Mouse (Mus musculus): ENCODE measurements around the gene Mageb4.
"Not testable (repeated sequence)": the region's sequence is repeated elsewhere in the genome, so short reads cannot be mapped to it uniquely, and the experiment has no call there.

GRCm38 (mm10) chrX:86304993-86305392 lies at the start of gene Mageb4:
- not testable (repeated sequence) for TF ChIP-seq REST (IDR thresholded peaks at IDR 0.05; ENCODE audit: insufficient read depth, insufficient read length); POLR2AphosphoS2 (IDR thresholded peaks at IDR 0.05; ENCODE audit: insufficient read length, low read depth); USF1 (IDR thresholded peaks at IDR 0.05; ENCODE audit: low read depth); POLR2A (IDR thresholded peaks at IDR 0.05; ENCODE audit: insufficient read length, low read depth); E2F4 (IDR thresholded peaks at IDR 0.05; ENCODE audit: insufficient read depth); MYOG (IDR thresholded peaks at IDR 0.05; ENCODE audit: control insufficient read depth in 1 of 3, insufficient read depth in 1 of 3, insufficient read length in 2 of 3, low read depth in 2 of 3); TCF12 (IDR thresholded peaks at IDR 0.05; ENCODE audit: insufficient read depth, poor library complexity, severe bottlenecking); MAX (IDR thresholded peaks at IDR 0.05; ENCODE audit: low read depth); CEBPB (IDR thresholded peaks at IDR 0.05; ENCODE audit: insufficient read depth, poor library complexity, severe bottlenecking); MYOD1 (IDR thresholded peaks at IDR 0.05; ENCODE audit: control insufficient read depth in 1 of 3, insufficient read length in 2 of 3, low read depth in 2 of 3)
